Mouse (Mus musculus) CD8-positive naive resting alpha-beta T cell, adult 2 months (primary cell): ENCODE measurements around the gene Nepro.

Source experiments
- DNase-seq, 2 experiments: peaks; one replicate each; pipeline ENCODE4 v3.0.0; 2022; ENCODE audit warnings: low read depth in 2 of 2, low spot score in 2 of 2

Gene Nepro

GRCm38 (mm10) chr16:44702272-44702671 lies 21.8 kb upstream of the Nepro start:
- DNase-seq, result no peak

GRCm38 (mm10) chr16:44703458-44703857 lies 20.6 kb upstream of the Nepro start:
- DNase-seq, result no peak

DNA sequence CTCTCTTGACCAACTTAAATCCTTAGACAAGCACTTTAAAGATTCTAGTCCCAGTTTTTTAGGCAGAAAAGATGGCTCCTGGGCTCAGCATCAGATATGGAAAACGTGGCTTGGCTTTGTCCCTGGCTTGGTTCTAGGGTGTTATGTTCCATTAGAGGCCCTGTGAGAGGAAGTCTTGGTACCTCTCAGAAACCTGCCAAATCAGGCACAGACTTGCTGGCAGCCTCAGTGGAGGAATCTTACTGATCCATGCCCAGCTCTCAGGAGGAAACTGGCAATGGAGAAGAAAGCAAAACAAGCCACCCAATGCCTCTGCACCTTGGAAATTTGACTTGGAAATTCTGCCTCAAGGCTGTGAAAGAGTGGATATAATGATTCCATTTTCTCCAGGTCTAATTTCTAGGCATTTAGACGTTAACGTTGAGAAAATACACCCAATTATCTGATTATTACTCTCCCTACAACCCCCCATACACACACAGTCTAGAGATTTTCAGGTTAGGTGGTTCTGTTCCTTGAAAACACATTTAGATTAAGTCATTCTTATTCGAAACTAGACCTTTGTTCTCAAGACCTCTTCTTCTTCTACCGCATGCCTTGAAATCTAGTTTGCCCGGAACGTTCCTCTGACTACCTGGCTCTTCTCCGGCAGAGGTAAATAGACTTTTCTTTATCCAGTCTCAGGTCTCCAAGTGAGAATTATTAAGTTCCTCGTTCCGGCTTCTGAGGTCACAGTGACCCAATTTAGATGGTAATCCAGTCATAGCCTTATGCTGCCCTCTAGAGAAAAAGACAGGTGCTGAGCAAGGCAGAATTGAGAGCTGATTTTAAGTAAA lies 7.6 kb upstream of the Nepro start:
- DNase-seq, result no peak

GRCm38 (mm10) chr16:44717141-44717634 lies 6.9 kb upstream of the Nepro start:
- no peak for DNase-seq

DNA sequence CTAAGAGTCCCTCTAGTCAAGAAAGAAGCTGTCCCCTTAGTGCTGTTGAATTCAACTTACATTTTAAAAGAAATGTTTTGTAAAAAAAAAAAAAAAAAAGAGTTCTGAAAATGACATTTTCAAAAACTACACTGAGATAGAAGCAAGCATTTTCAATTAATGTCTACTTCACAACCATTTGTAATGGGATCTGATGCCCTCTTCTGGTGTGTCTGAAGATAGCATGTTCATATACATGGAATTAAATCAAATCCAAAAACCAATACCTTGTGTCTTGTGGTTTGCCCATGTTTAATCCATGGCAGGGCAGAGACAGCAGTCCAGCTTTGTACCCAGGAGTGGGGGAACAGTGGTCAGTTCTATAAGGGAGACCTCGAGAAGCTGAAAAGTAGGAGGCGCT lies 6.3 kb upstream of the Nepro start:
- no peak for DNase-seq

GRCm38 (mm10) chr16:44719349-44719748 lies 4.8 kb upstream of the Nepro start:
- DNase-seq, result no peak

DNA sequence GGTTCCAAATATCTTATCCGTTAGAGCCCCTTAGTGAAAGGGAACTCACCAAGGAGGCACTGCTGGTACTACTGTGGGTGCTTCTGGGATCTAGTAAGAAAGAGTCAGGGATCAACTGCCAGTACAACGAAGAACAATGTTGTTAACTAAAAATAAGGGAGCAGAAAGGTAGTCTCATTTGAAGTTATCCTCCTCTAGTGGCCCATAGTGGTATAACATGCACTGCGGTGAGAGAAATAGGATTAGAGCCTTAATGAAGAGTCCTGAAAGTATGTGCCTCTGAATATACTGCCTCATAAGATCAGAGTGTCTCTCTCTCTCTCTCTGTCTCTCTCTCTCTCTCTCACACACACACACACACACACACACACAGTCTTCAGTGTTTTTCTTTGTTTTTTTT lies 3.6 kb upstream of the Nepro start:
- DNase-seq, result no peak

DNA sequence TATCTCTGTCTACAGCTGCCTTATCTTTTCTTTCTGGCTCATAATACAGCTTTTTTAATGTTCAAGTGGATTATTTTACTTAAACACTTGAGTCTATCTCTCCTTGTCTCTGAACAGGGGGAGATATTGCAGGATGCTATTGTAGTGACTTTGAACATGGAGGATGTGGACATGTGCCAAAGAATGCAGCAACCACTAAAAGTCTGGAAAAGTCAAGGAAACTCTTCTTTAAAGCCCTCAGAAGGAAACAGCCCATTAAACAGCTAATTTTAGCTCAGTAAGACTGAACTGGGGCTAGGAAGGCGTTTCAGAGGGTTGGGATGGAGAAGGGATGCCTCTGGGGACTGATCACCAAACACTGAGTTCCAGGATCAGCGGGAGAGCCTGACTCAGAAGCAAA lies 1.4 kb upstream of the Nepro start:
- no peak for DNase-seq

- no peak for DNase-seq
Observed at GRCm38 (mm10) chr16:44724847-44725246, 746 bp downstream of the Nepro start.

GRCm38 (mm10) chr16:44725286-44726223 lies 1.5 kb downstream of the Nepro start:
- DNase-seq, result peak; percentile 60 to 73

DNA sequence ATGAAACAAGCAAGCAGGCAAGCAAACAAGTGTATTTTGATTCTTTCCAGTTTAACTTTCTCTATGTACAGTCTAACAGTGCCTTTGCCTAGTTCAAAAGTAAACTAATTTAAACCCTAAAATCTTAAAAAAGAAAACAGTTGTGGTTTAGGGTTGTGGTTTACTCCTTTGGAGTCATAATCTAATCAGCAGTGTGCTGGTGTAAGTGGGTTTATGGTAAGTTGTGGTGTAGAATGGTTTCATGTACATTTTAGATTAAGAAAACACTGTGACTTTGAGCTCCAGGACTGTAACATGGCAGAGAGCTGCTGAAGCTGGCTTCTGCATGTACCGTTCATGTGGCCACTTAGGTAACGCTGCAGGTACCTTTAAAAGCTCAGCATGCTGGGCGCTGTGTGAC lies 3.4 kb downstream of the Nepro start:
- DNase-seq, result no peak

DNA sequence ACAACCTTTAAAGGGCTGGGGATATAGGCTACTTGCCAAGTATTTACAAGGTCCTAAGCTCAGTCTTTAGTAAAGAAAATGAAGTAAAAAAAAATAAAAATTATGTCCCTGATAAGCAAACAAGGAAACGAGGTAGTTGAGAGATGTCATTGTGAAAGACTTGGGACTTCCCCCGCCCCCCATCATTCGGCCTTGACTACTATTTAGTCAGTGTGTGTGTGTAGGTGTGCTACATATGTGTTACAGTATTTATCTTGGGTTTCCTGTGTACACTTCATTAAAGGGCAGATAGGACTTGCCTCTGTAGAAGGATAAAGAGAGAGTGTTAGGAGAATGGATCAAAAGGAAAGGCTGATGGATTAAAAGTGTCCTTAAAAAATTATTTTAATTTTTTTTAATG lies 10.0 kb downstream of the Nepro start:
- no peak for DNase-seq

GRCm38 (mm10) chr16:44735676-44736075 lies 11.6 kb downstream of the Nepro start:
- DNase-seq, result peak in 1 of 2 experiments; percentile 30

DNA sequence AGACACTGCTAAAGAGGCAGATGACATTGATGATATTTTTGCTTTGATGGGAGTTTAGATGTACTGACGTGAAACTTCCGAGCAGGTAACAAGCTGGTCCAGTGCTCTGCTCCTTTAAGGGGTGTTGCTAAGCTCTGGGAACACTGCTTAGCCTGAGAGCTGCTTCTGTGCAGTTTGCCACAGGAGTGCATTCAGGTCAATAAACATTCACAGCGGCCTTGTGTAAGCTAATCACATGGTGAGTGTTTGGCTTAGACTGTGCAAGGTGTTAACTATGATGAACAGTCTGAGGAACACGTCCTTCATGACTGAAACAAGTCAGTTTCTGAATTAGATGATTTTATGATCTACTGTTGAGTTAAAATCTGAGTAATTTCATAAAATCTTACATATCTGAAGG lies 12.0 kb downstream of the Nepro start:
- DNase-seq, result no peak

DNA sequence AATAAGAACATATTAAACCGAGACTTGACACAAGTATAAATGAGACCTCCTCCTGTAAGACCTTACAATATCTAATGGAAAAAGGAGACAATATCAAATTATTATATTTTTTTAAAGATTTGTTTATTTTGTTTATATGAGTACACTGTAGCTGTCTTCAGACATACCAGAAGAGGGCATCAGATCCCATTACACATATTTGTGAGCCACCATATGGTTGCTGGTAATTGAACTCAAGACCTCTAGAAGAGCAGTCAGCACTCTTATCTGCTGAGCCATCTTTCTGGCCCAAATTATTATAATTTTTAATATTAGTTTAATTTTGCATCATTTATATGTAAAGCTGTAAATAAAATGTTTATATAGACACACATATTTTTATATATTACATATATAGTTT lies 18.7 kb downstream of the Nepro start:
- DNase-seq, result no peak

GRCm38 (mm10) chr16:44745471-44745865 lies 21.4 kb downstream of the Nepro start:
- DNase-seq, result no peak

- DNase-seq, result peak; percentile 63 to 74
Observed at GRCm38 (mm10) chr16:44745866-44746562, 21.9 kb downstream of the Nepro start, which contains the start of gene Gtpbp8. Gtpbp8 (minus strand) TSS chr16:44746363.

GRCm38 (mm10) chr16:44748007-44748406 lies 23.9 kb downstream of the Nepro start:
- DNase-seq, result no peak

DNA sequence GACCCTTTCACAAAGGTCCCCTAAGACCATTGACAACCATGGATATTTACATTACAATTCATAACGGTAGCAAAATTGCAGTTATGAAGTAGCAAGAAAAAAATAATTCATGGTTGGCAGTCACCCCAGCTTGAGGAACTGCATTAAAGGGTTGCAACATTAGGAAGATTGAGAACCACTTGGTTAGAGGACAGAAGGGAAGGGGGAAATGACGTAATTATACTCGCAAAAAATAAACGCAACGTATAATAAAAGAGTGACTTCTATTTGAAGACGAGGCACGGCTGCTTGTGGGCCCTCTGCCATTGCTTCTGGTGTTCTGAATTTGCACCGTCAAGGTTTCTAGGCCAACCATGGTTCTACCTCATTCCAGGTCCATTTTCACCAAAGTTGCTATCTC lies 33.6 kb downstream of the Nepro start:
- no peak for DNase-seq

DNA sequence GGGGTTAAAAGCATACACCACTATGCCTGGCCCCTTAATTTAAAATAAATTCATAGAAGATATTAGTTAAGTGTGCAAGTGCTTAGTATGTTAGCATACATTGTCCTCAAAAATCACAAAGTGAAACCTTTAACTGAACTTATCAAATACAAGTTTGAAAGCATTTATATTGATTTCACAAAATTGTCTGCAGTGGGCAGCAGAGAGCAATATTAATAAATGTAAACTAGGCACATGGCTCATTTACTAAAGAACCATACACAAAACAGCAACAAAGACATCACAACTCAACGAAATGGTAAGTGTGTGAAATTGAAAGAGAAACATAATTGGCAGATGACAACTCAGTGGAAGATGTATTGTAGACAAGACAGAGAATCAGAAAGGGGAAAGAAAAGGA lies 37.7 kb downstream of the Nepro start:
- no peak for DNase-seq
